Mouse (Mus musculus) thymus, adult 2 months (tissue): ENCODE measurements around the gene Gm17720.

Experiments
- CTCF ChIP-seq: fragments of 200-500 bp; IDR thresholded peaks from 2 replicates; pipeline ENCODE4 v1.5.1; 2012; ENCODE audit warnings: mild to moderate bottlenecking, control low read depth, low read length, moderate library complexity, borderline replicate concordance; ENCODE audit not compliant: control insufficient read depth, poor library complexity, insufficient read depth; ENCODE audit errors: extremely low read depth
- POLR2A ChIP-seq: fragments of 200-500 bp; IDR thresholded peaks from 2 replicates; pipeline ENCODE4 v1.6.1; 2012; ENCODE audit warnings: mild to moderate bottlenecking, low read length, control low read depth, moderate library complexity; ENCODE audit not compliant: control insufficient read depth, poor library complexity, insufficient read depth; ENCODE audit errors: extremely low read depth

DNA sequence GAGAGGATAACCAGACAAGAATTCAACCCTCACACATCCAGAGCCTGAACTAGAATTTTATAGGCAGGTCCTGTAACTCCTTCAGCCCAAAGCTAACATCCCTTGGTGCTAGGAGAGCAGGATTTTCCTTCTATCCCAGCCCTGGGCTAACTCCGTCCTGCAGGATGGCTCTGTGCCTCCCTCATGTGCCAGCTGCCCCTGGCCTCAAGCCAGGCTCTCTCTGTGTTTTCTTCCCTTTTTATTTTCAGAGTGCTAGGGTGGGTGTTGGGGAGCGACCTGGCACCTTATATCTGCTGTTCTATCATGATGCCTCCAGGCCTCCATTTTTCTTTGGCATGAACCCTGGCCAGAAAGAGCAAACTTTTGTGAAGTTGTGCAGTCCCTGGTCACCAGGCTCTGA is 66.4 kb downstream of the Gm17720 start:
- TF ChIP-seq CTCF (no peak), POLR2A (no peak)
